Comparison of ENCODE assay signal across 7 mouse cellular contexts in genomic region chr3:89088974-89089373, GRCm38 (mm10). TPM values are rescaled to one million over a fixed set of nuclear protein-coding genes. Genes with fewer than 3 reads are reported as not detected.
DNase-seq lines count a peak whose midpoint lies in the region; ATAC-seq and TF ChIP-seq lines count a peak whose summit lies in the region.

No protein-coding gene starts in this region.

- H3K4me3 ChIP-seq in kidney, embryonic 15.5 days (replicated peaks) = peak overlapping the region; percentile 69
- peak overlapping the region; percentile 64 for H3K4me3 ChIP-seq in embryonic facial prominence, embryonic 13.5 days
- peak overlapping the region; percentile 73 for H3K4me3 ChIP-seq in hindbrain, postnatal 0 days (ENCODE audit: low read length)
- H3K4me3 ChIP-seq in midbrain, embryonic 16.5 days (ENCODE audit: low read depth, low read length) = no peak overlapping the region; the same call in 1 of the 2 replicates

- H3K36me3 ChIP-seq in kidney, embryonic 15.5 days = peaks cover 14% of the 10 kb centered on the region; the same call in 1 of the 2 replicates
- peaks cover 35% of the 10 kb centered on the region for H3K36me3 ChIP-seq in embryonic facial prominence, embryonic 13.5 days
- H3K36me3 ChIP-seq in hindbrain, postnatal 0 days (ENCODE audit: insufficient read depth, low read length) = peaks cover 30% of the 10 kb centered on the region
- peaks cover 31% of the 10 kb centered on the region for H3K36me3 ChIP-seq in midbrain, embryonic 16.5 days (ENCODE audit: control insufficient read depth, insufficient read depth, low read length)

- no peak overlapping the region for H3K27ac ChIP-seq in kidney, embryonic 15.5 days
- no peak overlapping the region for H3K27ac ChIP-seq in embryonic facial prominence, embryonic 13.5 days
- no peak overlapping the region for H3K27ac ChIP-seq in hindbrain, postnatal 0 days
- no peak overlapping the region for H3K27ac ChIP-seq in midbrain, embryonic 16.5 days (ENCODE audit: low read length)

- peak overlapping the region; percentile 68 for H3K9ac ChIP-seq in kidney, embryonic 15.5 days
- peak overlapping the region; percentile 76; the same call in 1 of the 2 replicates for H3K9ac ChIP-seq in embryonic facial prominence, embryonic 13.5 days
- H3K9ac ChIP-seq in hindbrain, postnatal 0 days (replicated peaks; ENCODE audit: low read length) = no peak overlapping the region
- H3K9ac ChIP-seq in midbrain, embryonic 16.5 days (ENCODE audit: low read depth, low read length) = peak overlapping the region; percentile 86; the same call in 1 of the 2 replicates

- no peaks in the 10 kb centered on the region for H3K9me3 ChIP-seq in kidney, embryonic 15.5 days (replicated peaks)
- H3K9me3 ChIP-seq in embryonic facial prominence, embryonic 13.5 days = no peaks in the 10 kb centered on the region
- H3K9me3 ChIP-seq in hindbrain, postnatal 0 days (ENCODE audit: low read length) = no peaks in the 10 kb centered on the region
- no peaks in the 10 kb centered on the region for H3K9me3 ChIP-seq in midbrain, embryonic 16.5 days (replicated peaks; ENCODE audit: control insufficient read depth, low read length, poor library complexity, severe bottlenecking)

- ATAC-seq in kidney, embryonic 15.5 days (replicated peaks; ENCODE audit: low FRiP score) = no peak
- no peak for ATAC-seq in embryonic facial prominence, embryonic 13.5 days (ENCODE audit: insufficient number of reproducible peaks, insufficient read depth, low FRiP score, low TSS enrichment, low read depth)
- no peak for ATAC-seq in hindbrain, postnatal 0 days
- ATAC-seq in midbrain, embryonic 16.5 days = no peak

- no peak for DNase-seq in kidney, adult 8-10 months
- DNase-seq in hindbrain, postnatal 0 days (ENCODE audit: low spot score) = no peak
- DNase-seq in layer of hippocampus, adult 11-12 months (ENCODE audit: low spot score) = no peak
- DNase-seq in right cerebral cortex, postnatal 36 days (ENCODE audit: low spot score in 2 of 2) = no peak

- TF ChIP-seq CTCF in hindbrain, postnatal 0 days (IDR thresholded peaks at IDR 0.05; ENCODE audit: low read depth) = no peak

- H3K27me3 ChIP-seq in kidney, embryonic 15.5 days = peaks cover 20% of the 10 kb centered on the region
- peaks cover 25% of the 10 kb centered on the region for H3K27me3 ChIP-seq in embryonic facial prominence, embryonic 13.5 days
- no peaks in the 10 kb centered on the region for H3K27me3 ChIP-seq in hindbrain, postnatal 0 days (ENCODE audit: insufficient read depth, low read length)
- H3K27me3 ChIP-seq in midbrain, embryonic 16.5 days (ENCODE audit: control insufficient read depth, insufficient read depth, low read depth, low read length) = no peaks in the 10 kb centered on the region

- H3K4me2 ChIP-seq in kidney, embryonic 15.5 days = peak overlapping the region; percentile 100
- peak overlapping the region; percentile 99 for H3K4me2 ChIP-seq in embryonic facial prominence, embryonic 13.5 days
- peak overlapping the region; percentile 98; the same call in 1 of the 2 replicates for H3K4me2 ChIP-seq in hindbrain, postnatal 0 days (ENCODE audit: low read depth, low read length)
- peak overlapping the region; percentile 97 for H3K4me2 ChIP-seq in midbrain, embryonic 16.5 days (ENCODE audit: low read length)

- peaks cover 58% of the 10 kb centered on the region for H3K4me1 ChIP-seq in kidney, embryonic 15.5 days
- H3K4me1 ChIP-seq in embryonic facial prominence, embryonic 13.5 days = peaks cover 39% of the 10 kb centered on the region
- H3K4me1 ChIP-seq in hindbrain, postnatal 0 days (ENCODE audit: insufficient read depth, low read length) = 0 out of 2 replicates have a peak, but pooled peaks cover 13% of the 10 kb centered on the region
- peaks cover 19% of the 10 kb centered on the region for H3K4me1 ChIP-seq in midbrain, embryonic 16.5 days (ENCODE audit: control insufficient read depth, insufficient read depth, low read length)

- 42% methylated on average over 14 of the region's 14 CpGs for WGBS in kidney, embryonic 15.5 days
- 60% methylated on average over 14 of the region's 14 CpGs for WGBS in embryonic facial prominence, embryonic 13.5 days
- WGBS in hindbrain, postnatal 0 days = 79% methylated on average over 14 of the region's 14 CpGs
- WGBS in midbrain, embryonic 16.5 days = 62% methylated on average over 14 of the region's 14 CpGs

RNA-seq across cellular contexts. Expression of gene Rusc1, which starts 4.1 kb away (rescaled TPM):
- 19.3 and 19.7 TPM in 2 replicates for polyA plus RNA-seq in kidney, embryonic 15.5 days (2015; fragmentation: Nextera tagmentation; extraction: Ambion mirVana)
- polyA plus RNA-seq in embryonic facial prominence, embryonic 13.5 days (2015; fragmentation: Nextera tagmentation; extraction: Ambion mirVana) = 23.3 and 25.0 TPM in 2 replicates
- 190 and 197 TPM in 2 replicates for total RNA-seq in hindbrain, postnatal 0 days (2014; rRNA removed)
- polyA plus RNA-seq in hindbrain, postnatal 0 days (2015; fragmentation: Nextera tagmentation; extraction: Ambion mirVana) = 86.0 and 95.6 TPM in 2 replicates
- 101 and 103 TPM in 2 replicates for polyA plus RNA-seq in midbrain, embryonic 16.5 days (2015; fragmentation: Nextera tagmentation; extraction: Ambion mirVana)

RNA-seq across cellular contexts. Expression of gene Gm43738, which starts 11.9 kb away (rescaled TPM):
- polyA plus RNA-seq in kidney, embryonic 15.5 days (2015; fragmentation: Nextera tagmentation; extraction: Ambion mirVana) = not detected in 2 replicates
- not detected in 2 replicates for polyA plus RNA-seq in embryonic facial prominence, embryonic 13.5 days (2015; fragmentation: Nextera tagmentation; extraction: Ambion mirVana)
- total RNA-seq in hindbrain, postnatal 0 days (2014; rRNA removed) = not detected in 2 replicates
- polyA plus RNA-seq in hindbrain, postnatal 0 days (2015; fragmentation: Nextera tagmentation; extraction: Ambion mirVana) = not detected in 2 replicates
- polyA plus RNA-seq in midbrain, embryonic 16.5 days (2015; fragmentation: Nextera tagmentation; extraction: Ambion mirVana) = 0.14 TPM in 1 of 2 replicates, not detected in the other

RNA-seq across cellular contexts. Expression of gene Fdps, which starts 12.8 kb away (rescaled TPM):
- 188 and 215 TPM in 2 replicates for polyA plus RNA-seq in kidney, embryonic 15.5 days (2015; fragmentation: Nextera tagmentation; extraction: Ambion mirVana)
- polyA plus RNA-seq in embryonic facial prominence, embryonic 13.5 days (2015; fragmentation: Nextera tagmentation; extraction: Ambion mirVana) = 193 and 231 TPM in 2 replicates
- 340 and 366 TPM in 2 replicates for total RNA-seq in hindbrain, postnatal 0 days (2014; rRNA removed)
- 310 and 341 TPM in 2 replicates for polyA plus RNA-seq in hindbrain, postnatal 0 days (2015; fragmentation: Nextera tagmentation; extraction: Ambion mirVana)
- polyA plus RNA-seq in midbrain, embryonic 16.5 days (2015; fragmentation: Nextera tagmentation; extraction: Ambion mirVana) = 512 and 577 TPM in 2 replicates

RNA-seq across cellular contexts. Expression of gene Pklr, which starts 47.0 kb away (rescaled TPM):
- 2.3 and 5.5 TPM in 2 replicates for polyA plus RNA-seq in kidney, embryonic 15.5 days (2015; fragmentation: Nextera tagmentation; extraction: Ambion mirVana)
- polyA plus RNA-seq in embryonic facial prominence, embryonic 13.5 days (2015; fragmentation: Nextera tagmentation; extraction: Ambion mirVana) = 2.0 TPM in 1 of 2 replicates, not detected in the other
- not detected in 2 replicates for total RNA-seq in hindbrain, postnatal 0 days (2014; rRNA removed)
- polyA plus RNA-seq in hindbrain, postnatal 0 days (2015; fragmentation: Nextera tagmentation; extraction: Ambion mirVana) = 0.10 and 0.21 TPM in 2 replicates
- 0.30 TPM in 1 of 2 replicates, not detected in the other for polyA plus RNA-seq in midbrain, embryonic 16.5 days (2015; fragmentation: Nextera tagmentation; extraction: Ambion mirVana)
